Mouse (Mus musculus): ENCODE data around the gene Micu2.

Gene Micu2

GRCm38 (mm10) chr14:57890011-57890842 lies 108.8 kb downstream of the Micu2 start, which contains the start of gene Zdhhc20:
TSS of gene Zdhhc20 (minus strand) at chr14:57890276.
- DNase-seq: peak; percentile 98

GRCm38 (mm10) chr14:57889541-57890010 lies 109.5 kb downstream of the Micu2 start:
- no peak for DNase-seq

- DNase-seq: no peak
These were observed 111.9 kb downstream of the Micu2 start for GRCm38 (mm10) chr14:57887171-57887570.

GRCm38 (mm10) chr14:57886032-57886431 lies 113.0 kb downstream of the Micu2 start:
- no peak for DNase-seq

GRCm38 (mm10) chr14:57883341-57883740 lies 115.7 kb downstream of the Micu2 start:
- no peak for DNase-seq

GRCm38 (mm10) chr14:57882720-57883119 lies 116.3 kb downstream of the Micu2 start:
- no peak for DNase-seq

- DNase-seq: no peak
These were observed 117.3 kb downstream of the Micu2 start for GRCm38 (mm10) chr14:57881793-57882192.

- no peak for DNase-seq
These were observed 118.0 kb downstream of the Micu2 start for GRCm38 (mm10) chr14:57881074-57881473.

- no peak for DNase-seq
These were observed 121.1 kb downstream of the Micu2 start for GRCm38 (mm10) chr14:57877921-57878320.

- peak; percentile 27 for DNase-seq
These were observed 132.3 kb downstream of the Micu2 start for GRCm38 (mm10) chr14:57866676-57867276.
